Mouse (Mus musculus) left cerebral cortex, adult 8-10 months (tissue): Measurements from ENCODE around the gene Ccdc107. TPM values are rescaled to one million over a fixed set of nuclear protein-coding genes. Genes with fewer than 3 reads are reported as not detected.

Experiments used
- DNase-seq, 2 experiments: peaks; one replicate each; pipeline ENCODE4 v3.0.0; 2022; ENCODE audit warnings: low spot score in 2 of 2
- total RNA-seq, 4 experiments: library from RNA; stranded (reverse); gene quantifications; 2 replicates each; pipeline ENCODE4 v1.2.4; 2022

Ccdc107 gene
- total RNA-seq, 4 experiments from 2014 or later: 26.5 to 37.8 (median 30.1) TPM

DNA sequence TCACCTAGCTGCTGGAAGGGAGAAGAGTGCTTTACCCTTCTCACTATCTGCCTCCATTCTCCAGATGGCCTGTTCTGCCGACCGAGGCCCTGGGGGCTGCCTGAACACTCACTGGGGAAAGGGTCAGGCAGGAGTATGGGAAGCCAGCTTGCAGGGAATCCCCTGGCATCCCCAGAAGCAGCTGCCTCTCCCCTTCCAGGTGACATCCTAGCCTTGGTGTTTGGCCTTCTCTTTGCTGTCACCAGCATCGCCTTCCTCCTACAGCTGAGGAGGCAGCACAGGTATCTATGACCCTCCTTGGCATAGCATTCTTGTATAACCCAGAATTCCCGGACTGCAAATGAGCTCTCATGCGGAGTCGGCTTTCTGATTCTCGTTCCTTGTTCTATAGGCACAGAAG lies 20.0 kb downstream of the Ccdc107 start:
- no peak for DNase-seq

DNA sequence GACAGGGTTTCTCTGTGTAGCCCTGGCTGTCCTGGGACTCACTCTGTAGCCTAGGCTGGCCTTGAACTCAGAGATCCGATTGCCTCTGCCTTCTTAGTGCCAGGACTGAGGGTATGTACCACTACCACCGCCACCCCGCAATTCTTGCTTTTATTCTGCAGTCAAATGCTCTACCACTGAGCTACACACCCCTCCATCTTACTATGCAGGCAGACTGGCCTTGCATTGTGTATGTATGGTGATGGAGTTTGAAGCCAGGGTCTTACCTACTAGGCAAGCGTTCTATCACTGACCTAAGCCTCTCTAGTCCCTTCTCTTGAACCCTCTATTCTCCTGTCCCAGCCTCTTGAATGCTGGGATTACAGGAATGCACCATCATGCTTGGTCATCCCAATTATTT lies 20.6 kb downstream of the Ccdc107 start:
- no peak for DNase-seq

DNA sequence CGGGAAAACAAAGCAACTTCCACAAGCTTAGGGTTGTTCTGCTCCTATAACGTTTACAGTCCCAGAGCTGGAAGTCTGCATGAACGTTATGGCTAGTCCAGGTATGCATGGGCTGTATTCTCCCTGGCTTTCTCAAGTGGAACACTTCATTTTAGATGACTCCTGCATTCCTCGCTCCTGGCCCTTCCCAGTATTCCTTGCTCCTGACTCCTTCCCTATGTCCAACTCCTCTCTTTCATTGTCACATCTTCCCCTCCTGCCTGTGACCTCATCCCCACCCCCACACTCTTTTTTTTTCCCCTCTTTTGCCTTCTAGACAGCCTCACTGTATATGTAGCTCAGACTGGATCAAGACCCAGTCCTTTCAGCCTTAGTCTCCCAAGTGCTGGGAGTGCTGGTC lies 21.1 kb downstream of the Ccdc107 start:
- DNase-seq: no peak

DNA sequence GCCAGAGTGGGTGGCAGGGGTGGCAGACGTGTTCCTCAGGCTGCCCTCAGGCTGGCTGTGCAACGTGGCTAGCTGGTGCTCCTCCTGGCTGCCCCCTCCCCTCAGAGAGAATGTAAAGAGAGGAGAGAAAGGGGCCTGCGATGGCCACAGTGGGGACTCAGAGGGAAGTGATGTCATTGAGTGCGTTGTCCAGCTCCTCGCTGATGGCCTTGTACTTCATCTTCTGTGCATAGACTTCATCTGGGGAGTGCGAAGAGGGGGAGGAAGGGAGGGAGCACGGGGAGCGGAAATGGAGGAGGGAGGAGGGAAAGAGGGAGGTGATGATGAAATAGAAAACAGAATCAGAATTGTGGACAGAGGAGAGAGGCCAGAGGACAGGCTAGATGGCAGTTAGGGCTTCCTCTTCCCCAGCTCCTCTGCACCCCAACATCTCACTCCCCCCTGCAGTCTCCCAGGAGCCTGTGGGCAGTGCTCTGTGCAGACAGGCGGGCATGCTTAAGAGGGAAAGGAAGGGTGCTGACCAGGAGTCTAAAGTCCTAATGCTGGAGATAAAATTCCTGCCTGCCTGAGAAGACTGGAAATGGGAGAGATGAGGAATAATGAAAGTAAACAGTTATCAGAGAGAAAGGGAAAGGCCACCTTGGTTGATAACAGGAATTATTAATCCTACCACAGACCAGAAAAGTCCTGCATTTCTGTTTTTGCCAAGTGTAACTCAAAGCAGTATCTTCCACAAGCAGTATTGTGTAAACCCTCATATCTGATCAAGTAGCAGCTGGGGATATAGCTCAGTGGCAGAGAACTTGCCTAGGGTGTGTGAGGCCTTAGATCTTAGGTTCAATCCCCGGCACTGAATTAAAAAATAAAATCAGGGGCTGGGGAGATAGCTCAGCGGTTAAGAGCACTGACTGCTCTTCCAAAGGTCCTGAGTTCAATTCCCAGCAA lies 23.3 kb downstream of the Ccdc107 start:
- no peak for DNase-seq

DNA sequence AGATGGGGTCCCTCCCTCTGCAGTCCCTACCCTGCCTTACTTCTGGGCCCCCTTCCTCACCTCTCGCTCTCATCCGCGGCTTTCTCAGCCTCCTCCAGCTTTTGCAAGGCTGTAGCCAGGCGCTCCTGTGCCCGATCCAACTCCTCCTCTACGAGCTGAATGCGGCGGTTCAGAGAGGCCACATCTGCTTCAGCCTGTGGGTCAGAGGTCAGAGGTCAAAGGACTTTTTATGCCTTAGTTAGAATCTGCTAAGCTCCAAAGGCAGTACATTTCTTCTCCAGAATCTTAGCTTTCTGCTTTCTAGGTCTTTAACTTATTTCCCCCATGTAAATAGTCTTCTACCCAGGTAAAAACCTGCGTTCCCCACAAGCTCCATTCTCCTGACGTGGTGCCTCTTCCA lies 26.9 kb downstream of the Ccdc107 start:
- no peak for DNase-seq

DNA sequence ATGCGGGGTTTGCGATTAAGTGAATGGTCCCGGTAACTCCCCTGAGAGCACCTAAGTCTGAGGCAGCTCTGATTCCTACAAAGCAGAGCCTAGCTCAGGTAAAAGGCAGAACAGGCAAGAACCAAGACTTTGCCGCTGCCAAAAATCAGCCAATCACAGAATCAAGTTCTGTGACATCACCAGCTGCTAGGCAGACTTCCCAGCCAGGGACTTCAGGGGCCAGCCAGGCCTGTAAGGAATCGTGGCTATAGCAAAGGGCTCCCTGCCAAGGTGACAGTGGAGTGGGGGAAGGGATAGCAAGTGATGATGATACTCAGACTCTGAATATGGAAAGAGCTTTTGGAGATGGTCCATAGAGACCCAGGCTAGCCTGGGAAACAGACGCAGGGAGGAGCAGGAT lies 27.3 kb downstream of the Ccdc107 start:
- peak; percentile 58 to 91 for DNase-seq

DNA sequence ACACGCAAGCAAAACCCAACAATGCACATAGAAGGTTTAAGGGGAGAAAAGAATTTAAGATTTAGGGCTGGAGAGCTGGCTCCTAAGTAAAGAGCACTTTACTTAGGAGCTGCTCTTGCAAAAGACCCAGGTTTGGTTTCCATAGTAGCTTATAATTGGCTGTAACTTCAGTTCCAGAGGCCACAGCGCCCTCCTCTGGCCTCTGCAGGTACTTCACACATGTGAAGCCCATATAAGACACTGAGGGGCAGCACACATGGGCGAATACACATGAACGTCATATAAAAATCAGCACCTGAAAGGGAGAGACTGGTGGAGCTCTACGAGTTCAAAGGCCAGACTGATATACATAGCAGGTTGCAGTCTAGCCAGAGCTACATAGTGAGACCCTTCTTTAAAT lies 35.2 kb downstream of the Ccdc107 start:
- no peak for DNase-seq

DNA sequence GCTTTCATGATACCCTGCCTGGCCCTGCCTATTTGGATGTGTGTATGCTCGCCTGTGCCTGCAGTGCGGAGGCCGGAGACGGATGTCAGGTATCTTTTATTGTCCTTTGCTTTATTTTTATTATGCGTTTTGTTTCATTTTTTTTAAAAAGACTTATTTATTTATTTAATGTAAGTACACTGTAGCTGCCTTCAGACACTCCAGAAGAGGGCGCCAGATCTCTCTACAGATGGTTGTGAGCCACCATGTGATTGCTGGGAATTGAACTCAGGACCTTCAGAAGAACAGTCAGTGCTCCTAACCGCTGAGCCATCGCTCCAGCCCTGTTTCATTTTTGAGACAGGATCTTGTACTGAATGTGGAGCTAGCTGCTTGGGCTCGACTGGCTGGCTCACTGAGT lies 35.8 kb downstream of the Ccdc107 start:
- DNase-seq: no peak

DNA sequence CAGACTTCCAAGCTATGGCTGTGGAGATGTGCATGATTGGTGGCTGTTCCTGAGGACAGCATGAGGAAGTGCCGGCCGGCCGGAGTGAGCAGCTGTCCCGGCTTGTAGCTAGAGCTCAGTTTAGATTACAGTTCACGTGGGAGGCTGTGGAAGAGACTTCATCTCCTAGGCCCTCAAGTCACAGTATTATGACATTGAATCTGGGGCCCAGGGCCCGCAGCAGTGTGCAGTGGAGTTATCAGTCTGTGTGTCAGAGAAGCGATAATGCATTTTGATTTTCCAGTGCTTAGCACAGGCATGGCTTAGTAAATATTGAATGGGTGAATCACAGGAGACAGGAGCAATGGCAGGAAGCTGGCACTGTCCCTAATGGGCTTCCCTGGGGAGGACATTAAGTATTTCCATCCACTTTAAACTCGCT lies 37.4 kb downstream of the Ccdc107 start:
- DNase-seq: no peak

DNA sequence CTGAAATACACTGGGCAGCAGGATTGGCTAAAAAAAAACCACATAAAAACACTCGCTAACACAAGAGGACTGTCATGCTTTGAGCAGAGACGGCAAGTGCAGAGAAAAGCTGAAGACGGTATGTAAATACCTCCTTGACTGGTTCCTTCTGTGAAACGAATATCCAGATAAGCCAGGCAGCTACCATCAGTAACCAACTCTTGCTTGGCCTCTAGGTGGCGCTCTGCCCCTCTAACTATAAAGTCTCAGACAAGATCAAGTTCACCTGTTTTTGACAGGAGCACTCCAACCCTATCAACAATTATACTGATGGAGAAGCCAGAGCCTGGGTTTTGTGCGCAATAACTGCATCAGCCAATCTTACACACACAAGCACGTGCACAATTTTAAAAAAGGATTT lies 37.9 kb downstream of the Ccdc107 start:
- peak; percentile 47 to 54 for DNase-seq

DNA sequence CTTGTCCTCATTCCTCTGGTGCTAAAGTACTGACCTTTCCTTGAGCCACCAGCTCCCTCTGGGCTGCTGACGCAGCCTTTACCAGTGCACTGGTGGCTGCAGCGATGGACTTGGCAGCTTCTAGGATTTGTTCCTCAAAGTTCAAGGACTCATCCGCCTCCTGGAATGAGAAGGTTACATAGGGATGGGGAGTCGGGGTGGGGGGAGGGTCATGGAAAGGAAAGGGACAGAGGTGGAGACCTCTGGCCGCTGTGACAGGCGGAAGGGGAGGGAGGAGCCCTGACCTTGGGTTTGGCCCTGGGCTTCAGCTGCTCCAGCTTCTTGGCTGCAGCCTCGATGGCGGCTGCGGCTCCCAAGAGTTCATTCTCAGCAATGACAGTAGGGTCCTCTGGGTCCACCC lies 40.6 kb downstream of the Ccdc107 start:
- no peak for DNase-seq

DNA sequence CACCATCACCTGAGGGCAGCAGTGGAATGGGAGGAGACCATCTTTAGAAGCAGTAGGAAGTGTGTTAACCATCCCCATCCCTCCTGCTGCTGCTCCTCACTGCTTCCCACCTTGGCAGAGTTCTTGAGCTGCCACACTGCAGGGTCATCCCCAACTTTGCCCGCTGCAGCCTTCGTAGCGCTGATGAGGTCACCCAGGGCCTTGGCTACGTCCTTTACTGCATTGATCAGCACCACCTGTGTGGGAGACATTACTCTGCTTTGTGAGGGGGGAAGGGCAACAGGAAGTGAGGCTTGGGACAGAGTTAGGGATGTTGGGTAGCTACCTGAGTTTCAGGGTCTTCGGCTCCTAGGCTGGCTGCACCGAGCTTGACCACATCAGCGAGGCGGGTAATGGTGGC lies 42.9 kb downstream of the Ccdc107 start:
- no peak for DNase-seq

DNA sequence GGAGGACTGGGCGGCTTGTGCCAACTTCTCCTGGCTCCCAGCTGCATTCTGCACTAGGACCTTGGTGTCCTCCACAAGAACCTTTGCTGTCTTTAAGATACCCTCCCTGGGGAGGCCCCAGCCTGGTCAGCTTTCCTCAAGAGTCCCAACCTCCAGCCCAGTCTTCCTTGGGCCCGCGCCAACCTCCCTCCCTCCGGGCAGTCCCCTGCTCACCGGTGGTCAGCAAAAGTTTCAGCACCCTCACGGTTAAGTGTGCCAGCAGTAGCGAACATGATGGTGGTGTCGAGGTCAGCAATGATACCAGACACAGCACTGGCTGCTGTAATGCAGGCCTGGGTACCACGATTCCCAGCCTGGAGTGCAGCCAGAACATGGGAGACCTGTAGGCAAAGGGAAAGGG lies 43.3 kb downstream of the Ccdc107 start:
- DNase-seq: no peak

DNA sequence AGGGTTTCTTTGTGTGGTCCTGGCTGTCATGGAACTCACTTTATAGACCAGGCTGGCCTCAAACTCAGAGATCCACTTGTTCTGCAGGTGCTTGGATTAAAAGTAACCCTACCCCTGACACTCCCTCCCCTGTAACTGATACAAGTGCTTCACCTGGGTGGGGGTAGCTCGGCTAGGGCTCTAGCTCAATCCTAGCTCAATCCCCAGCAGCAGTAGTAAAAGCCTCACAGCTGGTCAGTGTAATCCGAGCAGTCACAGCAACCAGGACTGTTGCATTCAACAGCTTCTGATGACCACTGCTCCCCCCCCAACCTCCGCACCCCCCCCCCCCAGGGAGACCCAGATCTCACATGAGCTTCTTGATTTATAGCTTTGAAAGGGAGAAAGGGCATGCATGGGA lies 49.3 kb downstream of the Ccdc107 start:
- no peak for DNase-seq

Other genes with a start within 250 kb of the Ccdc107 start
- under 1 TPM; 0.09 to 0.46 (median 0.25) TPM for gene Atp8b5, start 225.7 kb upstream of the Ccdc107 start, total RNA-seq
- gene Rusc2, start 110.9 kb upstream of the Ccdc107 start, total RNA-seq: 100 to 1,000 TPM; 116 to 144 (median 123) TPM
- 1 to 10 TPM; 1.3 to 1.9 (median 1.4) TPM for gene Fam166b, start 63.8 kb upstream of the Ccdc107 start, total RNA-seq
- gene Tesk1, start 51.0 kb upstream of the Ccdc107 start, total RNA-seq: 10 to 100 TPM; 91.7 to 98.0 (median 95.6) TPM
- 1 to 10 TPM in 3 of 4 experiments, under 1 TPM in 1; 0.38 to 2.9 (median 1.6) TPM for gene Cd72, start 38.3 kb upstream of the Ccdc107 start, total RNA-seq
- gene Sit1, start 9.2 kb upstream of the Ccdc107 start, total RNA-seq: under 1 TPM in 1 of 4 experiments, not detected in 3; 0.46 TPM
- 1 to 10 TPM; 1.2 to 2.2 (median 1.6) TPM for gene Arhgef39, start 6.8 kb downstream of the Ccdc107 start, total RNA-seq
- 1 to 10 TPM; 2.1 to 5.1 (median 2.8) TPM for gene Car9, start 14.1 kb downstream of the Ccdc107 start, total RNA-seq
- 10 to 100 TPM; 11.7 to 14.4 (median 13.8) TPM for gene Tpm2, start 30.9 kb downstream of the Ccdc107 start, total RNA-seq
- 10 to 100 TPM; 68.2 to 77.9 (median 73.6) TPM for gene Creb3, start 69.4 kb downstream of the Ccdc107 start, total RNA-seq
- 10 to 100 TPM; 38.8 to 55.7 (median 46.1) TPM for gene Tln1, start 69.8 kb downstream of the Ccdc107 start, total RNA-seq
- 10 to 100 TPM; 47.0 to 60.5 (median 49.8) TPM for gene Rgp1, start 85.8 kb downstream of the Ccdc107 start, total RNA-seq
- 10 to 100 TPM; 62.1 to 69.7 (median 65.6) TPM for gene Gba2, start 86.0 kb downstream of the Ccdc107 start, total RNA-seq
- 1 to 10 TPM in 1 of 4 experiments, not detected in 3; 1.1 TPM for gene Msmp, start 91.6 kb downstream of the Ccdc107 start, total RNA-seq
- gene Npr2, start 139.0 kb downstream of the Ccdc107 start, total RNA-seq: 10 to 100 TPM; 42.5 to 60.2 (median 56.9) TPM
- gene Spag8, start 160.7 kb downstream of the Ccdc107 start, total RNA-seq: 1 to 10 TPM; 1.3 to 1.6 (median 1.5) TPM
- 10 to 100 TPM; 29.6 to 46.8 (median 41.6) TPM for gene Hint2, start 163.6 kb downstream of the Ccdc107 start, total RNA-seq
- gene Tmem8b, start 176.1 kb downstream of the Ccdc107 start, total RNA-seq: 10 to 100 TPM; 56.5 to 59.6 (median 57.4) TPM
- 1 to 10 TPM; 1.2 to 2.0 (median 1.6) TPM for gene Fam221b, start 176.2 kb downstream of the Ccdc107 start, total RNA-seq
- gene Olfr70, start 207.9 kb downstream of the Ccdc107 start, total RNA-seq: not detected
- gene Olfr71, start 217.4 kb downstream of the Ccdc107 start, total RNA-seq: not detected
- gene Hrct1, start 234.3 kb downstream of the Ccdc107 start, total RNA-seq: under 1 TPM; 0.60 to 0.91 (median 0.75) TPM
- under 1 TPM; 0.39 to 0.91 (median 0.81) TPM for gene Spaar, start 237.1 kb downstream of the Ccdc107 start, total RNA-seq